Mouse (Mus musculus) lung, postnatal 0 days (tissue): ENCODE results near the gene Crtc3. TPM values are rescaled to one million over a fixed set of nuclear protein-coding genes. Genes with fewer than 3 reads are reported as not detected.

Experiments used
- ATAC-seq: fragments of 200-750 bp; cut with Nextera tagmentation; 2 replicates; pipeline ENCODE4 v1.8.0; 2017; ENCODE audit warnings: moderate library complexity
- DNase-seq: peaks from one replicate; pipeline ENCODE4 v3.0.0-alpha.2; 2016; ENCODE audit warnings: low spot score
- H3K27ac ChIP-seq: fragments of 300-500 bp; sonication (generic); 2 replicates; pipeline ENCODE4 v1.5.1; 2014; ENCODE audit warnings: antibody characterized with exemption, mild to moderate bottlenecking, low read length, mixed read lengths
- H3K27me3 ChIP-seq: fragments of 300-500 bp; sonication (generic); replicated peaks from 2 replicates; pipeline ENCODE4 v1.6.1; 2014; ENCODE audit warnings: low read length, mixed read lengths; ENCODE audit not compliant: insufficient read depth
- H3K36me3 ChIP-seq: fragments of 300-500 bp; sonication (generic); 2 replicates; pipeline ENCODE4 v1.6.1; 2014; ENCODE audit warnings: low read length, mixed read lengths; ENCODE audit not compliant: insufficient read depth
- H3K4me1 ChIP-seq: fragments of 300-500 bp; sonication (generic); 2 replicates; pipeline ENCODE4 v1.6.1; 2014; ENCODE audit warnings: antibody characterized with exemption, low read depth, low read length, mixed read lengths; ENCODE audit not compliant: insufficient read depth
- H3K4me2 ChIP-seq: fragments of 300-500 bp; sonication (generic); replicated peaks from 2 replicates; pipeline ENCODE4 v1.6.1; 2014; ENCODE audit warnings: low read depth, mild to moderate bottlenecking, low read length, moderate library complexity, mixed read lengths
- H3K4me3 ChIP-seq: fragments of 300-500 bp; sonication (generic); 2 replicates; pipeline ENCODE4 v1.5.1; 2014; ENCODE audit warnings: low read depth, low read length
- H3K9ac ChIP-seq: fragments of 300-500 bp; sonication (generic); replicated peaks from 2 replicates; pipeline ENCODE4 v1.6.1; 2014; ENCODE audit warnings: low read depth, mild to moderate bottlenecking
- H3K9me3 ChIP-seq: fragments of 300-500 bp; sonication (generic); 2 replicates; pipeline ENCODE4 v1.6.1; 2016; ENCODE audit warnings: low read length, mixed read lengths
- CTCF ChIP-seq: IDR thresholded peaks from 2 replicates; pipeline ENCODE4 v1.5.1; 2016; ENCODE audit warnings: antibody characterized with exemption, mild to moderate bottlenecking
- EP300 ChIP-seq: IDR thresholded peaks from 2 replicates; pipeline ENCODE4 v1.6.1; 2016; ENCODE audit warnings: antibody characterized with exemption, mild to moderate bottlenecking, control low read depth
- whole genome bisulfite sequencing: fragments of 180-500 bp; shearing (Covaris S2); extraction: QIAGEN DNeasy Blood & Tissue Kit; methylation state at CpG from one replicate; pipeline ENCODE4 v1.1.7; 2014; 5-methylcytosine and 5-hydroxymethylcytosine counted together
- polyA plus RNA-seq: library from polyadenylated mRNA; unstranded; fragments of >200 nt; fragmentation: Nextera tagmentation; extraction: Ambion mirVana; gene quantifications from 2 replicates; pipeline ENCODE4 v1.2.1, GENCODE M21; 2015

The Crtc3 gene
- polyA plus RNA-seq, 1 experiment from 2014 or later: 20.1 TPM

- H3K4me1 ChIP-seq: no peaks in the 10 kb centered on the region
- no peak overlapping the region for H3K4me2 ChIP-seq
- no peaks in the 10 kb centered on the region for H3K27me3 ChIP-seq
- no peak overlapping the region for H3K4me3 ChIP-seq
- H3K9me3 ChIP-seq: no peaks in the 10 kb centered on the region
- H3K27ac ChIP-seq: no peak overlapping the region
- peaks cover 68% of the 10 kb centered on the region for H3K36me3 ChIP-seq
- no peak for ATAC-seq
- 76% methylated on average over 2 of the region's 2 CpGs for WGBS
- DNase-seq: no peak
- no peak overlapping the region for H3K9ac ChIP-seq
- TF ChIP-seq CTCF: no peak
- no peak for TF ChIP-seq EP300
These were observed 30.4 kb upstream of the Crtc3 start for GRCm38 (mm10) chr7:80719038-80719437.

GRCm38 (mm10) chr7:80718471-80718870 lies 29.8 kb upstream of the Crtc3 start:
- no peaks in the 10 kb centered on the region for H3K9me3 ChIP-seq
- no peak for DNase-seq
- 78% methylated on average over 8 of the region's 8 CpGs for WGBS
- H3K9ac ChIP-seq: no peak overlapping the region
- no peak overlapping the region for H3K4me3 ChIP-seq
- H3K4me2 ChIP-seq: no peak overlapping the region
- TF ChIP-seq CTCF (no peak), EP300 (no peak)
- ATAC-seq: no peak
- no peak overlapping the region for H3K27ac ChIP-seq
- no peaks in the 10 kb centered on the region for H3K4me1 ChIP-seq
- H3K27me3 ChIP-seq: no peaks in the 10 kb centered on the region
- peaks cover 68% of the 10 kb centered on the region for H3K36me3 ChIP-seq

GRCm38 (mm10) chr7:80716758-80717157 lies 28.1 kb upstream of the Crtc3 start:
- Histone ChIP-seq H3K4me2 (no peak overlapping the region), H3K36me3 (peaks cover 62% of the 10 kb centered on the region), H3K27ac (no peak overlapping the region), H3K4me3 (no peak overlapping the region), H3K27me3 (no peaks in the 10 kb centered on the region), H3K9me3 (no peaks in the 10 kb centered on the region), H3K9ac (no peak overlapping the region), H3K4me1 (no peaks in the 10 kb centered on the region)
- TF ChIP-seq EP300 (no peak), CTCF (no peak)
- DNase-seq (no peak), ATAC-seq (no peak)
- 74% methylated on average over 9 of the region's 9 CpGs for WGBS

- DNase-seq (peak; percentile 27), ATAC-seq (peak; percentile 53)
- 93% methylated on average over 7 of the region's 7 CpGs for WGBS
- Histone ChIP-seq H3K4me3 (no peak overlapping the region), H3K36me3 (peaks cover 63% of the 10 kb centered on the region), H3K27me3 (no peaks in the 10 kb centered on the region), H3K9ac (no peak overlapping the region), H3K4me2 (no peak overlapping the region), H3K9me3 (no peaks in the 10 kb centered on the region), H3K27ac (no peak overlapping the region), H3K4me1 (no peaks in the 10 kb centered on the region)
- no peak for TF ChIP-seq CTCF
- no peak for TF ChIP-seq EP300
These were observed 26.6 kb upstream of the Crtc3 start for GRCm38 (mm10) chr7:80715306-80715705.

- WGBS: 46% methylated on average over 8 of the region's 8 CpGs
- H3K36me3 ChIP-seq: peaks cover 36% of the 10 kb centered on the region
- DNase-seq: peak; percentile 46
These were observed 22.8 kb upstream of the Crtc3 start for GRCm38 (mm10) chr7:80711496-80711895.

GRCm38 (mm10) chr7:80710333-80710732 lies 21.7 kb upstream of the Crtc3 start:
- TF ChIP-seq EP300 (no peak), CTCF (no peak)
- DNase-seq: no peak
- Histone ChIP-seq H3K9me3 (no peaks in the 10 kb centered on the region), H3K4me1 (no peaks in the 10 kb centered on the region), H3K4me3 (no peak overlapping the region), H3K36me3 (peaks cover 33% of the 10 kb centered on the region), H3K9ac (no peak overlapping the region), H3K27me3 (no peaks in the 10 kb centered on the region), H3K4me2 (no peak overlapping the region), H3K27ac (no peak overlapping the region)
- peak; percentile 25; the same call in 1 of the 2 replicates for ATAC-seq
- 95% methylated on average over 7 of the region's 7 CpGs for WGBS

More at GRCm38 (mm10) chr7:80711496-80711895, 22.8 kb upstream of the Crtc3 start:
- Histone ChIP-seq H3K4me3 (no peak overlapping the region), H3K27ac (no peak overlapping the region), H3K4me1 (no peaks in the 10 kb centered on the region), H3K27me3 (no peaks in the 10 kb centered on the region), H3K4me2 (no peak overlapping the region), H3K9ac (no peak overlapping the region), H3K9me3 (no peaks in the 10 kb centered on the region)
- no peak for ATAC-seq
- TF ChIP-seq CTCF: no peak
- TF ChIP-seq EP300: no peak

GRCm38 (mm10) chr7:80704066-80704465 lies 15.4 kb upstream of the Crtc3 start:
- H3K4me1 ChIP-seq: no peaks in the 10 kb centered on the region
- WGBS: 64% methylated on average over 4 of the region's 4 CpGs
- no peak overlapping the region for H3K4me2 ChIP-seq
- H3K27me3 ChIP-seq: no peaks in the 10 kb centered on the region
- ATAC-seq: no peak
- TF ChIP-seq EP300: no peak
- no peak for TF ChIP-seq CTCF
- no peak for DNase-seq
- H3K9ac ChIP-seq: no peak overlapping the region
- H3K4me3 ChIP-seq: no peak overlapping the region
- no peak overlapping the region for H3K27ac ChIP-seq
- no peaks in the 10 kb centered on the region for H3K9me3 ChIP-seq
- H3K36me3 ChIP-seq: no peaks in the 10 kb centered on the region
